Mouse (Mus musculus) forebrain, embryonic 11.5 days (tissue): ENCODE measurements around the gene Ms4a6c. TPM values are rescaled to one million over a fixed set of nuclear protein-coding genes. Genes with fewer than 3 reads are reported as not detected.
"Not testable (repeated sequence)": the region's sequence is repeated elsewhere in the genome, so short reads cannot be mapped to it uniquely, and the experiment has no call there.

ENCODE experiments used
- ATAC-seq: fragments of 200-750 bp; cut with Nextera tagmentation; replicated peaks from 2 replicates; pipeline ENCODE4 v1.8.0; 2017; ENCODE audit warnings: moderate TSS enrichment; ENCODE audit not compliant: low FRiP score
- DNase-seq: peaks from one replicate; pipeline ENCODE4 v3.0.0-alpha.2; 2017; ENCODE audit warnings: low spot score
- H3K27ac ChIP-seq: fragments of 300-500 bp; sonication (generic); 2 replicates; pipeline ENCODE4 v1.5.1; 2014; ENCODE audit warnings: low read depth, low read length
- H3K27me3 ChIP-seq: fragments of 300-500 bp; sonication (generic); 2 replicates; pipeline ENCODE4 v1.6.1; 2014; ENCODE audit warnings: mild to moderate bottlenecking, low read length, mixed read lengths; ENCODE audit not compliant: control insufficient read depth, insufficient read depth
- H3K36me3 ChIP-seq: fragments of 300-500 bp; sonication (generic); 2 replicates; pipeline ENCODE4 v1.6.1; 2014; ENCODE audit warnings: mild to moderate bottlenecking, low read length, moderate library complexity, mixed read lengths; ENCODE audit not compliant: control insufficient read depth, insufficient read depth
- H3K4me1 ChIP-seq: fragments of 300-500 bp; sonication (generic); replicated peaks from 2 replicates; pipeline ENCODE4 v1.6.1; 2014; ENCODE audit warnings: low read length, mixed read lengths; ENCODE audit not compliant: control insufficient read depth, insufficient read depth
- H3K4me2 ChIP-seq: fragments of 300-500 bp; sonication (generic); 2 replicates; pipeline ENCODE4 v1.6.1; 2014; ENCODE audit warnings: low read depth, mild to moderate bottlenecking, low read length, moderate library complexity, mixed read lengths; ENCODE audit not compliant: severe bottlenecking
- H3K4me3 ChIP-seq: fragments of 300-500 bp; sonication (generic); 2 replicates; pipeline ENCODE4 v1.5.1; 2014; ENCODE audit warnings: low read depth, low read length
- H3K9ac ChIP-seq: fragments of 300-500 bp; sonication (generic); 2 replicates; pipeline ENCODE4 v1.6.1; 2014; ENCODE audit warnings: low read length
- H3K9me3 ChIP-seq: fragments of 300-500 bp; sonication (generic); 2 replicates; pipeline ENCODE4 v1.6.1; 2016; ENCODE audit warnings: low read length, mixed read lengths; ENCODE audit not compliant: control insufficient read depth
- WGBS: fragments of 180-500 bp; shearing (Covaris S2); extraction: QIAGEN DNeasy Blood & Tissue Kit; methylation state at CpG from one replicate; pipeline ENCODE4 v1.1.7; 2014; 5-methylcytosine and 5-hydroxymethylcytosine counted together
- polyA plus RNA-seq: library from polyadenylated mRNA; unstranded; fragments of >200 nt; fragmentation: Nextera tagmentation; extraction: Ambion mirVana; gene quantifications from 2 replicates; pipeline ENCODE4 v1.2.1, GENCODE M21; 2014

The Ms4a6c gene
- polyA plus RNA-seq, 1 experiment from 2014 or later: 2.4 TPM

DNA sequence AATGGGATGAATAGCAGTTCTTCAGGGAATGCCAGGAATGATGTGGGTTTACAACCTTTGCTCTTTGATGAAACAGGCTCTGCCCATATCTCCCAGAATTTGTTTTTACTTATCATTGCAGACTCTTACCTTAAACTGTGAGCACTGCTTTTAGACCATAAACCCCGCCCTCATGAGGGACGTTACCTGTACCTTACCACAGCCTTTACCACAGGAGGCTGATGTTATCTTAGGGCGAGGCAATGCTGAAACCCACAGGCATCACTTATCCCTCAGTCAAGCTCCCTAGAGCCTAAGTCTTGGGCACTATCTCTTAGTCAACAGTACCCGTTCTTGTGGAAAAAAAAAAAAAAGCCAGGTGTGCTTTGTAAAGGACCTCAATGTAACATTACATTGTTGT lies 47.7 kb downstream of the Ms4a6c start:
- Histone ChIP-seq H3K9ac (no peak overlapping the region), H3K27me3 (no peaks in the 10 kb centered on the region), H3K36me3 (no peaks in the 10 kb centered on the region), H3K27ac (no peak overlapping the region), H3K4me3 (no peak overlapping the region), H3K4me2 (no peak overlapping the region), H3K4me1 (no peaks in the 10 kb centered on the region), H3K9me3 (no peaks in the 10 kb centered on the region)
- DNase-seq: no peak
- ATAC-seq: no peak
- WGBS: 81% methylated on average over 4 of the region's 4 CpGs

DNA sequence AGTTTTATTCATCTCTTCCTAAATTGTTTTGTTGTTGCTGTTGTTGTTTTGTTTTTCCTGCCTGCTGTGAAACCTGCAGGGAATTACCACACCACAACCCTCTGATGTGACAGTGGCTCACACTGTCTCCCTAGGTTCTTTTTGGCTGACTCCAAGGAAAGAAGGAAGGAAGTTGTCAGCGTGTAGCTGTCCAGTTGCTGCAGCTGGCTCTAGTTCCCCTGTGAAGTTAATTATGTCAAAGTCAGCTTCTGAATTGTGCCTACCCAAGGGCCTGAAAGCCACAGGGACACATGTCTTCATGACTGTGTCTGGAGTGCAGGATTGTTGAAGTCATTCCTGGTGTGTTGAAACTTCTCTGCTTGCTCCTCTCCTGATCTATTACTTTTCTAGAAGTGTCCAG lies 48.2 kb downstream of the Ms4a6c start:
- not testable (repeated sequence) for DNase-seq, H3K4me1 ChIP-seq, H3K4me2 ChIP-seq, H3K4me3 ChIP-seq, H3K9ac ChIP-seq, H3K36me3 ChIP-seq, H3K27ac ChIP-seq, ATAC-seq, H3K27me3 ChIP-seq, H3K9me3 ChIP-seq
- 54% methylated on average over 1 of the region's 1 CpGs for WGBS

DNA sequence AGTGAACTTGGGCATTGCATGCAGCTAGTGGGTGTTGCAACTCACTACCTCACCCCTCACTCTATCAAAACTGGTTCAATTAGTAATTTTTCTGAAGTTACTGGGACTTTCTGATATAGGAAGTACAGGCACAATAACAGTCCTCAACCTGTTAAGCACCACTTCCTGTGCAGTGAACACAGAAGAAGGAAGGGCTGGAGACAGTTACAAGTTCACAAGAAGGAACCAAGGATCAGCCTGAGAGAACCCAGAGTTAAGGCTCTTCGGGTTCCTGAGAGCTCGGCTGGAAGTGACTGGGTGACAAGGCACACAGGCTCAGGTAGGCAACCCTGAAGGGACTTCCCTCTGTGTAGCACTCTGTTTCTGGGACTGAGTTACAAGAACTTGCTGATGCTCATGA lies 49.2 kb downstream of the Ms4a6c start:
- H3K36me3 ChIP-seq, H3K27me3 ChIP-seq, H3K4me1 ChIP-seq, H3K4me2 ChIP-seq, H3K9ac ChIP-seq, H3K4me3 ChIP-seq, ATAC-seq, DNase-seq, H3K9me3 ChIP-seq, H3K27ac ChIP-seq: not testable (repeated sequence)
- 91% methylated on average over 2 of the region's 2 CpGs for WGBS

DNA sequence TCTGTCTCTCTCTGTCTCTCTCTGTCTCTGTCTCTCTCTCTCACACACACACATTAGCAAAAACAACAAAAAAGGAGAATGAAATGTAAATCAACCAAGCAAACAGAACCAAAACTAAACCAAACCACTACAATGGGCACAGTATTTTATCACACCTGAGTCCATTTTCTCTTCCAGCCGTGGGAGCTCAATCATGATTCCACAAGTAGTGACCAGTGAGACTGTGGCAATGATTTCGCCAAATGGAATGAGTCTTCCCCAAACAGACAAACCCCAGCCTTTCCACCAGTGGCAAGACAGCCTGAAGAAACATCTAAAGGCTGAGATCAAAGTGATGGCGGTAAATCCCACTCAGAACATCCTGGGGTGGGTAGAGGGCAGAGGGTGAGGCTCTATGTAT lies 51.0 kb downstream of the Ms4a6c start:
- Histone ChIP-seq H3K9ac (no peak overlapping the region), H3K4me3 (no peak overlapping the region), H3K36me3 (no peaks in the 10 kb centered on the region), H3K4me1 (no peaks in the 10 kb centered on the region), H3K4me2 (no peak overlapping the region), H3K9me3 (no peaks in the 10 kb centered on the region), H3K27ac (no peak overlapping the region), H3K27me3 (no peaks in the 10 kb centered on the region)
- WGBS: 87% methylated on average over 3 of the region's 3 CpGs
- no peak for ATAC-seq
- DNase-seq: no peak

Other genes with a start within 250 kb of the Ms4a6c start
- not detected in 2 replicates for gene Ms4a12, start 236.9 kb upstream of the Ms4a6c start, polyA plus RNA-seq
- not detected in 2 replicates for gene Ms4a1, start 203.1 kb upstream of the Ms4a6c start, polyA plus RNA-seq
- not detected in 2 replicates for gene Ms4a5, start 185.5 kb upstream of the Ms4a6c start, polyA plus RNA-seq
- not detected in 2 replicates for gene Ms4a14, start 154.9 kb upstream of the Ms4a6c start, polyA plus RNA-seq
- gene Ms4a7, start 133.2 kb upstream of the Ms4a6c start, polyA plus RNA-seq: 0.56 and 1.0 TPM in 2 replicates
- gene Ms4a4a, start 93.8 kb upstream of the Ms4a6c start, polyA plus RNA-seq: 1.6 and 1.7 TPM in 2 replicates
- not detected in 2 replicates for gene Ms4a4c, start 64.6 kb upstream of the Ms4a6c start, polyA plus RNA-seq
- gene Ms4a4b, start 25.8 kb upstream of the Ms4a6c start, polyA plus RNA-seq: not detected in 2 replicates
- not detected in 2 replicates for gene Gm8369, start 16.6 kb downstream of the Ms4a6c start, polyA plus RNA-seq
- gene Ms4a6b, start 47.1 kb downstream of the Ms4a6c start, polyA plus RNA-seq: 2.2 and 2.6 TPM in 2 replicates
- 0.24 and 0.29 TPM in 2 replicates for gene Ms4a4d, start 67.4 kb downstream of the Ms4a6c start, polyA plus RNA-seq
- gene Ms4a6d, start 135.5 kb downstream of the Ms4a6c start, polyA plus RNA-seq: 1.8 and 2.2 TPM in 2 replicates
- gene Ms4a2, start 154.4 kb downstream of the Ms4a6c start, polyA plus RNA-seq: not detected in 2 replicates
- not detected in 2 replicates for gene Ms4a3, start 171.5 kb downstream of the Ms4a6c start, polyA plus RNA-seq
- gene Oosp2, start 191.2 kb downstream of the Ms4a6c start, polyA plus RNA-seq: not detected in 2 replicates
- not detected in 2 replicates for gene Oosp1, start 221.8 kb downstream of the Ms4a6c start, polyA plus RNA-seq
- gene Oosp3, start 227.7 kb downstream of the Ms4a6c start, polyA plus RNA-seq: not detected in 2 replicates